Mouse (Mus musculus): ENCODE data around the gene Macrod2.

DNA sequence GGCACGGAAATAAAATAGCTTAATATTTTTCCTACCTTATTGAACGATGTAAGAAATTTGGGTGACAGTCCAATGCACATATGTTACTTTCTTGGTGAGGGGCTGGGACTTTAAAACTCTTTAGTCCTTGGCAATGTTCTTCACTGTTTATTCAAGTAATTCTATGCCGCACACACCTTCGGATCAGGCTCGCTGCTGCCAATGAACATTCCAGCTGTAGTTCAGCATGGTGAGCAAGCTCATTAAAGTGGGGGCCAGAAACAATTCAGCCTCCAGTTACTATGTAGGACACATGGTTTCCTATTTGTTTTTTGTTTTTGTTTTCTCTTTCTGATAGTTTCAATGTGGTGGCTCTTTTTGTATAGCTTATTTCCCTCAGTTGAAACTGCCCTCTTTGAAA is 267.6 kb downstream of the Macrod2 start:
- TF ChIP-seq CTCF (IDR thresholded peaks at IDR 0.05) (no peak), EP300 (IDR thresholded peaks at IDR 0.05) (no peak)

Measured in lung, postnatal 0 days (tissue).